Mouse (Mus musculus): ENCODE data around the gene Mgat2. TPM values are rescaled to one million over a fixed set of nuclear protein-coding genes. Genes with fewer than 3 reads are reported as not detected.

Gene Mgat2
- total RNA-seq (2012; rRNA removed) (43.3 and 65.3 TPM in 2 replicates), polyA plus RNA-seq (2012; ENCODE audit: insufficient read depth in 1 of 2, insufficient read length in 2 of 2, low read depth in 1 of 2, low replicate concordance in 2 of 2, missing spikeins in 1 of 2) (10 to 100 TPM in 1 of 2 experiments, not detected in 1; 40.9 TPM)

GRCm38 (mm10) chr12:69183583-69184308 lies at the start of gene Mgat2, which contains the start of gene Rpl36al:
Gene Mgat2 (plus strand): TSS chr12:69184157.
Gene Rpl36al (minus strand): TSS chr12:69184083.
- Histone ChIP-seq H3K4me3 (ENCODE audit: control insufficient read depth in 1 of 2, insufficient read depth in 1 of 2, low read depth in 2 of 2, low read length in 2 of 2) (peak within 1 kb of the TSS; percentile 96 to 99), H3K4me1 (ENCODE audit: control insufficient read depth in 1 of 2, insufficient read depth in 2 of 2, low read length in 2 of 2) (peaks cover 7 to 12% of the 10 kb centered on the region in 2 experiments), H3K9me3 (replicated peaks; ENCODE audit: insufficient read depth, low read length) (no peaks in the 10 kb centered on the region), H3K27me3 (ENCODE audit: control insufficient read depth in 1 of 2, insufficient read depth in 2 of 2, low read length in 2 of 2) (no peaks in the 10 kb centered on the region), H3K36me3 (ENCODE audit: control insufficient read depth in 1 of 2, insufficient read depth in 2 of 2, low read length in 2 of 2) (peaks cover 8 to 28% of the 10 kb centered on the region in 2 experiments), H3K27ac (ENCODE audit: control insufficient read depth, low read depth, low read length) (peak within 1 kb of the TSS; percentile 84), H3K9ac (ENCODE audit: control insufficient read depth, low read depth, low read length, poor library complexity, severe bottlenecking) (peak within 1 kb of the TSS; percentile 99), H3K79me2 (ENCODE audit: control insufficient read depth, insufficient read depth, low read length, poor library complexity) (peaks cover 48% of the 10 kb centered on the region)
- DNase-seq (ENCODE audit: low read depth, low spot score): peak; percentile 98
- TF ChIP-seq MYC (IDR thresholded peaks at IDR 0.05; ENCODE audit: low read depth, low read length) (peak; percentile 87), CHD1 (IDR thresholded peaks at IDR 0.05; ENCODE audit: low read depth, low read length) (no peak), MAFK (IDR thresholded peaks at IDR 0.05; ENCODE audit: borderline replicate concordance, low read depth, low read length) (no peak), NELFE (IDR thresholded peaks at IDR 0.05; ENCODE audit: low read depth, low read length) (peak; percentile 97), RAD21 (IDR thresholded peaks at IDR 0.05; ENCODE audit: low read depth, low read length) (no peak), ELF1 (IDR thresholded peaks at IDR 0.05; ENCODE audit: low read depth, low read length) (peak; percentile 90), CTCF (IDR thresholded peaks at IDR 0.05 in 2 of 3, conservative IDR thresholded peaks at IDR 0.05 in 1 of 3; ENCODE audit: control insufficient read depth in 1 of 3, insufficient read depth in 1 of 3, low read depth in 2 of 3, low read length in 3 of 3, poor library complexity in 1 of 3, severe bottlenecking in 1 of 3) (no peak), TAL1 (IDR thresholded peaks at IDR 0.05; ENCODE audit: low read length) (no peak), POLR2AphosphoS2 (IDR thresholded peaks at IDR 0.05; ENCODE audit: low read length) (peak; percentile 88), UBTF (IDR thresholded peaks at IDR 0.05; ENCODE audit: borderline replicate concordance, insufficient read depth, low read depth, low read length) (peak; percentile 17; the same call in 1 of the 2 replicates), MEF2A (IDR thresholded peaks at IDR 0.05; ENCODE audit: extremely low read depth, insufficient replicate concordance, low read depth, low read length, poor library complexity, severe bottlenecking) (0 out of 2 replicates have a peak, but pooled peaks have one; percentile 3), MXI1 (IDR thresholded peaks at IDR 0.05; ENCODE audit: low read depth, low read length) (peak; percentile 86), HCFC1 (IDR thresholded peaks at IDR 0.05; ENCODE audit: low read depth, low read length) (peak; percentile 83), SIN3A (IDR thresholded peaks at IDR 0.05; ENCODE audit: low read length) (peak; percentile 82), BHLHE40 (IDR thresholded peaks at IDR 0.05; ENCODE audit: borderline replicate concordance, low read depth, low read length) (peak; percentile 32; the same call in 1 of the 2 replicates), E2F4 (IDR thresholded peaks at IDR 0.05; ENCODE audit: borderline replicate concordance, low read depth, low read length) (no peak), USF1 (IDR thresholded peaks at IDR 0.05; ENCODE audit: low read depth, low read length) (no peak), POLR2A (IDR thresholded peaks at IDR 0.05; ENCODE audit: control insufficient read depth in 1 of 2, insufficient read depth in 1 of 2, low read depth in 1 of 2, low read length in 2 of 2, poor library complexity in 1 of 2) (peak; percentile 94 to 99), RCOR1 (IDR thresholded peaks at IDR 0.05; ENCODE audit: low read depth, low read length) (no peak), ZMIZ1 (IDR thresholded peaks at IDR 0.05; ENCODE audit: low read depth, low read length) (peak; percentile 98), GABPA (IDR thresholded peaks at IDR 0.05; ENCODE audit: low read depth, low read length) (no peak), CHD2 (IDR thresholded peaks at IDR 0.05; ENCODE audit: low read length) (no peak; the same call in 1 of the 2 replicates), MYB (IDR thresholded peaks at IDR 0.05; ENCODE audit: low read depth, low read length) (no peak), MAZ (IDR thresholded peaks at IDR 0.05; ENCODE audit: low read depth, low read length) (no peak), TCF12 (IDR thresholded peaks at IDR 0.05; ENCODE audit: low read depth, low read length) (peak; percentile 82), GATA1 (IDR thresholded peaks at IDR 0.05; ENCODE audit: low read depth, low read length) (no peak), EP300 (IDR thresholded peaks at IDR 0.05; ENCODE audit: low read depth in 1 of 2, low read length in 2 of 2) (no peak), SMC3 (IDR thresholded peaks at IDR 0.05; ENCODE audit: low read depth, low read length) (no peak), NRF1 (IDR thresholded peaks at IDR 0.05; ENCODE audit: insufficient read depth, low read depth, low read length, poor library complexity, severe bottlenecking) (peak; percentile 28; the same call in 1 of the 2 replicates), POLR2AphosphoS5 (IDR thresholded peaks at IDR 0.05; ENCODE audit: borderline replicate concordance, low read depth, low read length) (no peak), TBP (IDR thresholded peaks at IDR 0.05; ENCODE audit: low read depth, low read length) (peak; percentile 92), MAX (IDR thresholded peaks at IDR 0.05; ENCODE audit: low read length) (peak; percentile 61), ZNF384 (IDR thresholded peaks at IDR 0.05; ENCODE audit: low read depth, low read length) (no peak), USF2 (IDR thresholded peaks at IDR 0.05; ENCODE audit: borderline replicate concordance in 1 of 2, insufficient read depth in 1 of 2, low read depth in 1 of 2, low read length in 2 of 2) (no peak)
